Mouse (Mus musculus) neural tube, embryonic 10.5 days (tissue): ENCODE data around the gene Bnc2.

ENCODE experiments used
- DNase-seq: peaks from one replicate; pipeline ENCODE4 v3.0.0-alpha.2; 2017; ENCODE audit warnings: low spot score; ENCODE audit errors: extremely low spot score

Bnc2 gene

GRCm38 (mm10) chr4:84433324-84433723 is 241.8 kb downstream of the Bnc2 start:
- DNase-seq, result no peak

- no peak for DNase-seq
These were observed 243.2 kb downstream of the Bnc2 start for GRCm38 (mm10) chr4:84431677-84432515.

DNA sequence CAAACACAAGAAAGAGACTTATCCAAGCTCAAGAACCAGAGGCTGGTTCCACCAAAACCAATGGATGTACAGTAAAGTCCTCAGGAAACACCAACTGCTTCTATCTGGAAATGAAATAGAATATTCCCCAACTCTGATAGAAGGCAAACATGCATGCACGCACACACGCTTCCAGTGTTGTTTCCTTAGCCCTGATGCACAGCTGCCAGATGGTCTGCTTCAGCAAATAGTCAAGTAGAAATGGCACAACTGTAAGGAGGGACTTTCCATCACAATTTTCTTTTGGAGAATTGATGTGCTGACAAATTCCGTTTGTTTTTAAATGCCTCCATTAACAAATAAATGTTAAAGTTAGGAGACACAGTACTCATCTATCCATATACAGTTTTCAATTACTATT is 247.1 kb downstream of the Bnc2 start:
- DNase-seq, result no peak

DNA sequence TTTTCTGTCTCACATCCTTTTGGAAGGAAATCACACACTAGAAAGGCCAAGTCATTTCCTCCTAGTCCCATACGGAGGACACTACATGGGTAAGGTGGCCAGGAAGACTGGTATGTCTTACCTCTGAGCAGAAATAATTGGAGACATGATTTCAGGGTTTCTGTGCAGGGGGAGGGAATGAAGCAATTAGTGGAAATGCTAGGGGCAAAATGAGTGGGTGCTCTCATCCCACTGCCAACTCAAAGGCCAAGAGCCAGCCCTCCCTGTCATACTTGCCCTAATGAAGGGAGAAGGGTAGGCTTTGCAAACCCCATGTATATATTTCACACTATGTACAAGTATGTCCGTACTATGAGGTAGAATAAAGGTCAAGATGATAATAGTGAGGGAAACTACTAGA is 263.6 kb downstream of the Bnc2 start:
- DNase-seq, result no peak

DNA sequence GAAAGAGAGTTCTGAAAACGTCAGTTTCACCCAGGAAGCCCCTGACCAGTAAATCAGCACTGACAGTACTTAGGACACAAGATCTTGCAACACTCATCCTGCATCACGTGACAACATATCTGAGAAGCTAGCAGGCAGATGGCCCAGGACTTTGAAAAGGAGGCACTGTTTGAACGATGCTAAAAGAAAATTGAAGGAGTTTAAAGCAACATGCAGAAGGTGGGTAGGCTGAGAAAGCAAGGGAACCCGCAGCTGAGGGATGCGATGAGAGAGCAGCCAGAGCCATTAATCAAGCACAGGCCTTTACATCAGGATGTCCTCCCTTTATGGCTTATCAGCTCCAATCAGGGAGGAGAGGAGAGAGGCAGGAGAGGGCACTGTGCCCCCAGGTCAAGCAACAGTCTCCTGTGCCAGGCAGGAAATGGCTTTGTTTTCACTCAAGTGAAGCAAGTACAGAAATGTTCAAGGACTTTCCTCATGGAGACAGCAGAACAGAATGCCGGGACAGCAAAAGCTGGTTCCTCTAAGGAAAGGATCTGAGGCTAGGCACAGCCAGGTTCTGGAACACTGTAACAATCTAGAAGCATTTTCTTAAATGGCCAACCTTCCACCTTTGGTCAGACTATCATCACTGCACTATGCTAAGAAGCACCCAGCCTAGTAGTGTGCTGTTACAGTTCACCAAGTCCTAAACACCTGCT is 267.6 kb downstream of the Bnc2 start:
- DNase-seq, result no peak

DNA sequence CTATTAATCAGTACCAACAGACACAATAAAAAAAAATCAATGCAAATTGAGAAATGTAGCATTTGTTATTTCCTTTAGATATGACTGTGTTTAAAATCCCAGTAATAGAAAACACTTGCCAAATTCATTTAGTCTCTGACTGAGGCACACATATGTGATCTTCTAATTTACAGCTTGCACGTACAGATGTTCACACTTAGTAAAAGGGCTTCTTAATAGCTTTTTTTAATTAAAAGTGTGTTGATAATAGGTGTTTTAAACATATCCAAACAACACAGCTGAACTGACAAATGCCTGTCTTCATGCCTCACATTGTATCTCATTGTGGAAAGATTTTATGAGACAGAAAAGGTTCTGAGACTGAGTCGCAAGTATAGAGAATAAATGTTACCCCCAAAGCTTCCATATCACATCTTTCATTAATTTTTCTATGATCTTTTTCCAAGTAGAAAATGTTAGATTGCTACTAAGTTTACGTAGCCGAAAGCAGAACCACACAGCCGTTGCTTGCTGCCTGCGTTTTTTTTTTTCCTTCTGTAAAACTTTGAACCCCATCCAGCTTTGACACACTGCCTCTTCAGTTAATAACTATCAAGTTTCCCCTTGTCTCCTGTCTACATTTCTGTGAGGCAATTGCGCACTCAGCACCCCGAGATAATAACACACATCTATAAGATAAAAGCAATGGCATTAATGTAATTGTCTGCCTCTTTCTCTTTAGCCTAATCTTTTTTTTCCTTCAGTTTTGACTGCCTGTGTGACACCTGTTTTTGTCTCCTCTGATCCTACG is 271.5 kb downstream of the Bnc2 start:
- DNase-seq, result no peak

DNA sequence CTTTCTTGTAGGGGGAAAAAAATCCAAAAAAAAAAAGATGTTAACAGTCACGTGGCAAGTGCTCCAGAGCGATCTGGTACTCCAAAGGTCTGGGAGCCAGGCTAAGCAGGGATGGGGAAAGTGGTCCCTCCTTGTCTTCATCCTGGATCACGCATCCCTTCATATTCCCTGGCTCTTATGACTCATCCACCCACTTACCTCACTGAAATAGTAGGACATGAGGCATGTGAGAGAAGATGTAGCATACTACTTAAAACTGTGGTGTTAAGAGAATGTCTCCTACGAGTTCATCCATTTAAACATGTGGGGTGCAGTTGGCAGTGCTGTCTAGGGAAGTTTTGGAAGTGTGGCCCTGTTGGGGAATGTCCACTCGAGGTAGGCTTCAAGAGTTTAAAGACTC is 286.1 kb downstream of the Bnc2 start:
- DNase-seq, result no peak

GRCm38 (mm10) chr4:84385156-84385555 is 289.9 kb downstream of the Bnc2 start:
- DNase-seq, result no peak

- no peak for DNase-seq
These were observed 295.8 kb downstream of the Bnc2 start for GRCm38 (mm10) chr4:84379289-84379688.

DNA sequence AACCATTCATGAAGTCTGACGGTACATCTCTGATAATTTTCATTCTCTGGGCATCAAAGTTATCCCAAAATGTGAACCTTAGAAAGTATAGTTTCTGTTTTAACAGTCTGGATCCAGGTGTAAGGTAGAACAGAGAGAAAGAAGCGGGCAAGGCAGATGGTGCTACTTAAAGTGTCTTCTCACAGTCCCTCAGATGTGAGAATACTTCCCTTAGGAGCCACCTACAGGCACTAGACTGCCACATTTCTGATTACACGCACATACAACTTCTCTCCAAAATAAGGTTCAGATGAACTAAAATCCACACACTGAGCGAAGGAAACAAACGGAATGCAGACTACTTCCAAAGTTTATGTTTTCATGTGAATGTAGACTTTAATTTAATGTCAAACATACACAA is 297.6 kb downstream of the Bnc2 start:
- DNase-seq, result no peak

DNA sequence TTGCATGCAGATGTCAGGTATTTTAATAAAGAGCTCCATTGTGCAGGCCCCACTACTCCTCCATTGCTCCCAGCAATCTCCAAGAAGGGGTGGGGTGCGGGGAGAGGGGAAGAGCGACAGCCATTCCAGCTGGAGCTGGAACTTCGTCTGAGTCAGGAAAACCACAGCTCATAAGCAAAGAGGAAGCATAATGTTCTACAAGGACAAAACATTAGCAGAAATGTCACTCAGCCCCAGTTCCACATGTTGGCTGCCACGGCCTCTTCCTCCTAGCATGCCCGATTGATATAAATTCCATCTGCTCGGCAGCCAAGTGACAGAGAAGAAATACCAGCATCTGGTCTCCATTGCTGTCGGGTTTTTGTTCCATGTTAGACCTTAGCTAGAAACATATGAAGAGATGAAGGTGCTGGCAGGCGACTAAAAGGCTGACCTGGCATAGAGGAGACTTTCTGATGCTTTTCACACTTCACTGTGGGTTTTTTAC is 312.7 kb downstream of the Bnc2 start:
- peak; percentile 48 for DNase-seq

GRCm38 (mm10) chr4:84361165-84361564 is 313.9 kb downstream of the Bnc2 start:
- DNase-seq, result no peak

GRCm38 (mm10) chr4:84359996-84360395 is 315.1 kb downstream of the Bnc2 start:
- DNase-seq, result no peak

- no peak for DNase-seq
These were observed 316.9 kb downstream of the Bnc2 start for GRCm38 (mm10) chr4:84358204-84358603.

DNA sequence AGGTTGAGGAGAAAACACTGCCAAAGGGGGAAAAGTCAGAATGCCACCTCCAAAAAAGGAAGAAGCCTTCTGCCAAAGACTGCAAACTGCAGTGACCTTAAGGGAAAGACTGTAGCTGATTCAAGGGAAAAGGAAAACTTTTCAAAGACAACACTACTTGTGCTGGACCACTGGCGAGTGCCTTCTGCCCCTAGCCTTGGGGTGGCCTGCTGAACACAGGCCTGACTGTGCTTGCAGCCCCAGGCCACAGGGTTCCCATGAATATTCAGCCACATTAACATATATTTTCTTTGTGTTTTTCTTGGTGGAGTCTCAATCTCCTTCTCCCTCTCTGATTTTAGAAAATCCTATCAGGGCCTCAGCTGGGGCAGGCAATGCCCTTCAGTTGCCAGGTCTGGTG is 317.7 kb downstream of the Bnc2 start:
- no peak for DNase-seq

DNA sequence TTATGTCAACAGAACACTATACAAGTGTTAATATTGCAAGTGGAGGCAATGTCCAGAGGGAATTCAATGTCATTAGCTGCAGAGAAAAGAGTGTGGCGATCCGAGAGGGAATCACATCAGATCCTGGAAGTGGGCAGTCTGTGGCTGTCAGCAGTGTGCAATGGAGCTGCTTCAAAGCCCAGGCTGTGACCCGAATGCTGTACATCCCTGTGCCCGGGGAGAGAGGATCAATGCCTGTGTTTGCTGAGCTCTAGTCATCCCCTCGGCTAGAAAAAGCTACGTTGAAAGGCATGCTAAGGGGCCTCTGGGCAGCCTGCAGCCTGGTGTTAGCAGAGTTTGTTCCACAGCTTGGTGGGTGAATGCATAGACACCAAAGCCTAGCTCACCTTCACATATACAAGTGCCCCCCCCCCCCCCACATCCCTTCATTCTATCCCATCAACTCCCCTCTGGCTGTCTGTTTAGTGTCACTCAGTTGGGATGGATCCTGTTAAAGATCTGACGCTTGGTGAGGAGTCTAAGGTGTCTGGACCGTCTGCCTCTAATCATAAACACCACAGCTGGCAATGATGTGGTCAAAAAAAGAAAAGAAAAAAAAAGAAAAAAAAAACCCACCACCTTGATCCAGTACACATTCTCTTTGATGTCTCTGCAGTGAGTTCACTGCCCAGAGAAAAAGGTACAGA is 318.5 kb downstream of the Bnc2 start:
- DNase-seq, result no peak

DNA sequence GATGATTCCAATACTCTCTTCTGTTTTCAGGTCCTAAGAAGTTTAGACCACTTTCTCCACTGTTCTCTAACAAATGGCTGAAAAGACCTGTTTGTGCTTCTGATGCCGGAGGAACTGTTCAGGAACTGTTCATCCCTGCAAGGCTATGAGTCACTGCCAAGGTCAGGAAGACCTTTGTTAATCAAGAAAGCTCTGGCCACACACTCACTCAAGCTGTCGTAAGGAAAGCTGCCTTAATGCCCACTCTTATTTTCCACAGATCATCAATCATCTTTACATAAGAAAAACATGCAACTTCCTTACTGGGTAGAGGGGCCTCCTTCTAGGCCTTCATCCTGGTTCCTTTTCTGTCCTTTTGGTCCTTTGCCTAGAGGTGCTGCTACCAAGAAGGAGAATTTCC is 322.4 kb downstream of the Bnc2 start:
- DNase-seq, result no peak

GRCm38 (mm10) chr4:84349536-84349935 is 325.5 kb downstream of the Bnc2 start:
- DNase-seq, result no peak

DNA sequence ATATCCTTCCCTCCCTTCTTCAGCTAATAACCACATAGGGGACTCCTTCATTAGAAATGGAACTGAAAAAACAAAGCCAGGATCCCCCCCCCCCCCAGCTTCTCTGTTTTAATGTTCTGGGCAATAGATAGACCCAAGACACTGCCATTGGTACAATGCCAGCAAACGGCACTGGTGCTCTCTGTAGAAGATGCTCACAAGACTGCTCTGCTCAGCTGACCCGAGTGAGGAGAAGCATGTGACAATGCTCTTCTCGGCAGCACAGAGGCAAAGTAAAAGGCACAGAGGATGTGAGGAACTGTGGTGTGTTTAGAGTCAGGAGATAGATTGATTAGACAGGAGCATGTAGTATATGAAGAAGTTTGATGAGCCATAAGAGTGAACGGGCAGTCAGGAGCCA is 335.9 kb downstream of the Bnc2 start:
- DNase-seq, result no peak

DNA sequence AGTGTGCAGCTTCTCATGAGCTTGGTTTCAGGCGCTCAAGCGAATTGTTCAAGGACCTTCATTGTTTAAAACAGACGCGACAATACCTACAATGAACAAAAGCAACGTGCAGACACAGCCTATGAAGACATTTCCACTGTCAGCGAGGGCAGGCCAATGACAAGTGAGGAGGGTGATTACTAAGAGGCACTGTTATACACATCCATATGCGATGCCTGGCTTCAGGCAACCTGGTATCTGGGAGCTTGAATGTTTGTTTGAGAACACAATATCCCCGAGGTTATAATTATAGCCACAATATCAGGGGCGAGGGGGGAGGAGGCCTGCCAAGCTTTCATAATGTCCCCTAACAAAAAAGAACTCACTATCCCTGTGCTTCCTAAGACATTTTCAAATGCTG is 343.1 kb downstream of the Bnc2 start:
- DNase-seq, result no peak

GRCm38 (mm10) chr4:84331450-84331849 is 343.6 kb downstream of the Bnc2 start:
- DNase-seq, result no peak
